Mouse (Mus musculus): ENCODE results near the gene Agap3.

Gene Agap3

DNA sequence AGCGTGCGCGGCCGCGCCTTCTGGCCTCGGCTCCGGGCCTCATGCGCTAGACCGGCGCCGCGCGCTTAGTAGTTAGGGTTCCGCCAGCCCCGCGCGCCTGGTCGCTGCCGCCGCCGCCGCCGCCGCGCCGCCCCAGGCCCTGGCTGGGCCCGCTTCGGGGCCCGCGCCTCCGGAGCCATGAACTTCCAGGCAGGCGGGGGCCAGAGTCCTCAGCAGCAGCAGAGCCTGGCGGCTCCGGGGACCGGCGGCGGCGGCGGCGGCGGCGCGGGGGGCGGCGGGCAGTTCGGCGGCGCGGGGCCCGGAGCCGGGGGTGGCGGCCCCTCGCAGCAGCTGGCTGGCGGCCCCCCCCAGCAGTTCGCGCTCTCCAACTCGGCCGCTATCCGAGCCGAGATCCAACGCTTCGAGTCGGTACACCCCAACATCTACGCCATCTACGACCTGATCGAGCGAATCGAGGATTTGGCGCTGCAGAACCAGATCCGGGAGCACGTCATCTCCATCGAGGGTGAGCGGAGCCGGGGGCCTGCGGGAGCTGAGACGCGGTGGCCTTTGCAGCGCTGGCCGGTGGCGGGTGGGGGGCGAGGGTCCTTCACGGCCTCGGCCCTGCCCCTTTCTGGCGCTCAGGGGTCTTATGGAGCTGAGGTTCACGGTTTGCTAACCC, at the start of gene Agap3:
Gene Agap3, plus strand, starts transcription at position 148 of the 661 bp plus-strand sequence.
- peak; percentile 64 for DNase-seq (ENCODE audit: low read depth, low spot score)

DNA sequence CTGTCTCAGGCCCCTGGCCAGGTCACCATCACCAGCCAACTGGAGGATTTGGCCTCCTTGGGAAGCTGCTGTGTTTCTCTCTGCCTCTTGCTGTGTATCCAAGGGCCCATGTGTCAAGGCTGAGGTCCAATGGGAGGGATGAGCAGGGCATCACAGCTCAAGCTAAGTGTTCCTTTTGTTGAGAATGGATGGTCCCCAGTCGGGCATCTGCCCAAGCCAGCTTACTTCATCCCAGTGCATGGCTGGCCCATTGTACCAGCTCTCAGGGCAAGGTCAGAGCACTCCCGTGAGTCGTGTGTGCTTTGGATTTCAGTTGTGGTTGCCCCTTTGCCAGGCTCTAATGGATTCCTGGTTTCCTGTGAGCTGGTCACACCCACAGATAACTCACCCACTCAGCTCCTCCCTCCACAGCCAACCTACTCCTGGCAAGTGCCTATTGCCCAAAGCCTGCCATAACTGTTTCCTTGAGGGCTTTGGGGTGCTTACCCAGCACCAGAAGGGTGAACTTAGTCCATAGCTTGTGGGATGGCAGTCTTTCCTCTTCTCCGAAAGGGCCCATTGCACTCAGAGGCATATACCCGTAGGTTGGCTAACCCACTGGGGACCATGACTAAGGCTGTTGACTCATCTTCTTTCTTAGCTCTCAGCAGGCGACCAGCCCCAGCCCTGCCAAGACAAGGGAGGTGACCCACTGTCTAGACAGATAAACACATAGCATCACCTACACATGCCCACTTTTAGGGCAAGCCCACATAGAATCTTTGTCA, 47.2 kb upstream of the Agap3 start:
- peak; percentile 83 for DNase-seq (ENCODE audit: low read depth, low spot score)

DNA sequence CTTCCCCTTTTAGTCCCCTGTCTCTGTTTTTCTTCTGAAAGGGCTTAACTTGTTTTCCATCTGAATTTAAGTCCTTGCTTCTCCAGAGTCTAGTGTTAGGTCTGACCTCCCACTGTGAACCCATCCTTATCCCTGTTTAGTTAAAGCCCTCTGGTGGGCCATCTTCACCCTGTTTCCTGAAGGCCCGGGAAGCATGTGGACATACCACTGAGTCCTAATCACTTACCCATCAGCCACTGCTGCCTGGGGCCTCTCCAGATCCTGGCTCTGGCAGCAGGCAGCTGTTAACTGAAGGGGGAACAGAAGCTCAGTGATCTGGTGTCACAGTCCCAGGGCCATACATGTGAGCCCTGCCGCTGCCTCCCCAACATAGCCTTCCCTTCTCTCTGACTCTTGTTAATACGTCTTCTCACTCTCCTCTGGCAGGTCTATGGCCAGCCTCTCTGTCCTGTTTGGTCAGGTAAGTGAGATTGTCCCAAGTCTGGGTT, 46.5 kb upstream of the Agap3 start:
- DNase-seq (ENCODE audit: low read depth, low spot score) = no peak

GRCm38 (mm10) chr5:24408651-24409050, 43.3 kb upstream of the Agap3 start:
- peak; percentile 70 for DNase-seq (ENCODE audit: low read depth, low spot score)

DNA sequence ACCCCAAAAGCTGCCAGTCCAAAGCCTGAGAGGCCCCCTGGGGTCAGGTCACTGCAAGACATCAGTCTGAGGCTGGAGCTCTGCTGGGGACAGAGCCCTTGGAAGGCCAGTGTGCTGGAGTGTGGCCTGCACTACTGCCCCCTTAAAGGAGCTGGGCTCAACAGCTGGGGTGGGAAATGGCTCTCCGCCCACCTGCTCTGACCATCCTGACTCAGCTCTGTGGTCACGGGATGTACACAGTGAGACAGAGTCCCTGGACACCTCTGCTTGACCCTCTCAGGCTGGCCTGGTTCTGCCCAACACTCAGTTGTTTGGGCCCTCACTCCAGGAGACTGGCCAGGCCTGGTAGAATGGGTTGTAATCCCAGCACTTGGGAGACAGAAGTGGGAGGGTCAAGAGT, 42.5 kb upstream of the Agap3 start:
- DNase-seq (ENCODE audit: low read depth, low spot score) = no peak

- DNase-seq (ENCODE audit: low read depth, low spot score) = no peak
Observed at GRCm38 (mm10) chr5:24412063-24412462, 39.9 kb upstream of the Agap3 start.

GRCm38 (mm10) chr5:24413042-24413693, 38.8 kb upstream of the Agap3 start, which contains the start of gene Asic3:
TSS of gene Asic3 (plus strand) at chr5:24413392.
- no peak for DNase-seq (ENCODE audit: low read depth, low spot score)

DNA sequence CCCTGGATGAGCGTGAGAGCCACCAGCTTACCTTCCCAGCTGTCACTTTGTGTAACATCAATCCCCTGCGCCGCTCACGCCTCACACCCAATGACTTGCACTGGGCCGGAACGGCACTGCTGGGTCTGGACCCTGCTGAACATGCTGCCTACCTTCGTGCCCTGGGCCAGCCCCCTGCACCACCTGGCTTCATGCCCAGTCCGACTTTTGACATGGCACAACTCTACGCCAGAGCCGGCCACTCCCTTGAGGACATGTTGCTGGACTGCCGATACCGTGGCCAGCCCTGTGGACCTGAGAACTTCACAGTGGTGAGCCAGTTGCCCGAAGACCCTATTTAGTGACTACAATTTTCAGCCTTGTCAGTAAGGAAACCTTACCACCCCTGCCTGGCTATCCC, 38.0 kb upstream of the Agap3 start:
- no peak for DNase-seq (ENCODE audit: low read depth, low spot score)

DNA sequence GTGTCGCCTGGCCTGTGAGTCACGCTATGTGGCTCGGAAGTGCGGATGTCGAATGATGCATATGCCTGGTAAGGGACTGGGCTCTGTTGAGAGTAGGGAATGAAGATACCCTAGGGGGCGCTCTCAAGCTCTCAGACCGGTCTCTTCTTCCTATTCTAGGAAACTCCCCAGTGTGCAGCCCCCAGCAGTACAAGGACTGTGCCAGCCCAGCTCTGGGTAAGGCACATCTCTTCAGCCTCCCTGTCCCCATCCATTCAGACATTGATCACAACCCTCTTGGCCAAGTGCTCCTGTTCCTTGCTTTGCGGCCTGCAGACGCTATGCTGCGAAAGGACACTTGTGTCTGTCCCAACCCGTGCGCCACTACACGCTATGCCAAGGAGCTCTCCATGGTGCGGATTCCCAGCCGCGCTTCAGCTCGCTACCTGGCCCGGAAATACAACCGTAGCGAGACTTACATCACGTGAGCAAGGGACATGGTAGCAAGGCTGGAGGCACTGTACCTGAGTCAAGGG, 35.7 kb upstream of the Agap3 start:
- DNase-seq (ENCODE audit: low read depth, low spot score) = peak; percentile 90

GRCm38 (mm10) chr5:24417587-24417986, 34.4 kb upstream of the Agap3 start:
- DNase-seq (ENCODE audit: low read depth, low spot score) = no peak

DNA sequence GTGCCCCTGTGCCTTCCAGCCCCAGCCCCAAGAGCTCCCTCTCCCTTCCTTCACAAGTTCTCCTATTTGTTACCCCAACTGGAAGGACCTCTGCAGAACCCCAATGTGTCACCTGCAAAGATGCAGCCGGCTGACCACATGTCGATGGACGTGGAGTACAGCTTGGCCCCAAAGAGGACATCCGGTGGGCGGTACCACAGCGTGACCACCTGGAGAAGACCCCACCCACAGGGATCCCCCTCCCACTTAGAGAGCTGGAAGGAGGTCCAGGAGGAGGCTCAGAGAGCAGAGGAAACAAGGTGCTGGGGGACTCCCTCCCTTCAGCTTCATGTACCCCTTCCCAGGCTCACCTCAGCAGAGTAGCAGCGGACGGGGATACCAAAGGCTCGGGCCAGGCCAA, 31.6 kb upstream of the Agap3 start:
- DNase-seq (ENCODE audit: low read depth, low spot score) = no peak

GRCm38 (mm10) chr5:24423129-24424003, 28.6 kb upstream of the Agap3 start, which contains the start of the genes Cdk5 and Slc4a2:
TSS of gene Cdk5 (minus strand) at chr5:24423530.
TSS of gene Slc4a2 (plus strand) at chr5:24423837.
- DNase-seq (ENCODE audit: low read depth, low spot score) = peak; percentile 100

- DNase-seq (ENCODE audit: low read depth, low spot score) = no peak
Observed at GRCm38 (mm10) chr5:24424004-24424781, 27.8 kb upstream of the Agap3 start.

GRCm38 (mm10) chr5:24424861-24425411, 27.0 kb upstream of the Agap3 start:
- peak; percentile 92 for DNase-seq (ENCODE audit: low read depth, low spot score)

DNA sequence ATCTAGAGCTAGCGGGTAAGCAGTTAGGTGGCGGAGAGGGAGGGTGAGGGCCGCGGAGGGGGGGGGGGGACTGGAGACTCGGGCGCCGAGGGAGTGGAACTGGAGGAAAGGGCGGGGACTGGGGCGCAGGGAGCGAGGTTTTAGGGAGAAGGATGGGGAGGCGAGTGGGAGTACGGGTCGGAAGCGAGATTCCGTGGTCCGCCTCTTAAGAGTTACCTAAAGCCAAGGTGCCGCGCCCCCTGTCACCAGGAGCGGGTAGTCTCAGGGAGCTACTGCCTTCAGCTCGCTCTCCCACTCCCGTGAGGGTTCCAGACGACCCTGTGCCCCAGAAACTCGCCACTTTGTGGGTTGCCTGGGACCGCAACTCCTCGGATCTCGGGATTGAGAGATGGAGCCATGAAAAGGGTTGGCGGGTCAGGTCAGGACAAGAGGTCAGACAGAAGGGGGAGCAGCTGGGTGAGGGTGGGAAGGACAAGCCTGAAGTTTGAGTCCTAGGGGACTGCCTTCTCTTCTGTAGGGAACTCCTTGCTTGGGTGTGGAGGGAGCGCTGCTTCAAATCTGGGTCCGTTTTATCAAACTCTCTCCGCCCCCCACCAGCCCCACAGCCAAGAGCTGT, 26.4 kb upstream of the Agap3 start:
- DNase-seq (ENCODE audit: low read depth, low spot score) = no peak

GRCm38 (mm10) chr5:24426037-24426432, 25.9 kb upstream of the Agap3 start:
- no peak for DNase-seq (ENCODE audit: low read depth, low spot score)

- DNase-seq (ENCODE audit: low read depth, low spot score) = no peak
Observed at GRCm38 (mm10) chr5:24426556-24427284, 25.3 kb upstream of the Agap3 start.

GRCm38 (mm10) chr5:24427285-24427633, 24.7 kb upstream of the Agap3 start:
- DNase-seq (ENCODE audit: low read depth, low spot score) = no peak

DNA sequence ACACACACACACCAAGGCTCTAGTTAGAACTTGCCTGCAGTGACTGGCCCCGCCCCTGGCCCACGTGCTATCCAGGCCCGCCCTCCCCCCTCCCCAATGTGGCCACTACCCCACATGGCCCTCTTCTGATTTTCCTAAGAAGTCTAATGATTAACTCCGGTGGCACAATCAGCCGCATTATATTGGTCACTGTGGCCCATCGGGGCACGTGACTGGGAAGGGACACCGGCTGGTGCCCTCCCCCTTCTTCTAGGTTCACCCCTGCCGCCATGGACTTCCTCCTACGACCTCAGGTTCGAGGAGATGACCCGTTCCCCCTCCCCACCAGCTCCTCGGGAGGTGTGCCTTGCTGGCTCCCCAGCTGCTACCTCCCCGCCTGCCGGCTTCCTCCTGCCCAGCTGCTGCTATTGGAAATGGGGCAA, 24.0 kb upstream of the Agap3 start:
- DNase-seq (ENCODE audit: low read depth, low spot score) = no peak
